Mouse (Mus musculus): ENCODE results near the gene Zfp692. TPM values are rescaled to one million over a fixed set of nuclear protein-coding genes. Genes with fewer than 3 reads are reported as not detected.
"Not testable (repeated sequence)": the region's sequence is repeated elsewhere in the genome, so short reads cannot be mapped to it uniquely, and the experiment has no call there.

Zfp692 gene
- polyA plus RNA-seq, 1 experiment = 2.0 TPM

DNA sequence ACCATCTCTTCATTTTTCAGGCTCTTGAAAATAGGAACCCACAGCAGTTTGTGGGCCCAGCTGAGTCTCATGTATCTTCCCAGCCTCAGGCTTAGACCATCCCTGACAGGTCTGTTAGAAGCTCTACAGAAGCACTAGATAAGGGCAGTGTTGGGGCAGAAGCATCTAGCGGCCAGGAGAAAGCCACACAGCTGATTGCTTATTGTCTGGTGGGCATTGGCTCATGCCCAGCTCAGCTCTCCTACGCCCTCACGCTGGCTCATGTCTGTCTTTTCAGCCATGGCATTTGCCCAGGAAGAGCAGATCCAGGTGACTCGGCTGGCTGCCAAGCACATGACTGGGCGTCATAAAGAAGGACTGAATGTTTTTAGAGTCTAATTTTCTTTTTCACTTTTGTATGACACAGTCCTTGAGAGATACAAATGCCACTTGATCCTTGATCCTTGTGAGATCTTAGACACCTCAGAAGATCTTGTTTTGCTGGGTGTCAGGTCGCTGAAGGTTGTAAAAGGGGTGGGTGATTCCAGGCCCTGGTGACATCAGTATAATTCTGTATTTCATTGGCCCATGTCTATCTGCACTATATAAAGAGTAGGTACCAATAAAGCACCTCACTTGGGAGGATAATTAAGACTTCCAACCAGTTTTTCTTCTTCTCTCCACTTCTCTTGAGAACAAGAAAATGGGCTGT, 51.1 kb downstream of the Zfp692 start:
- H3K4me3 ChIP-seq (ENCODE audit: insufficient read depth, low read depth, low read length) = no peak overlapping the region
- no peak overlapping the region for H3K27ac ChIP-seq (replicated peaks; ENCODE audit: low read depth, low read length)

DNA sequence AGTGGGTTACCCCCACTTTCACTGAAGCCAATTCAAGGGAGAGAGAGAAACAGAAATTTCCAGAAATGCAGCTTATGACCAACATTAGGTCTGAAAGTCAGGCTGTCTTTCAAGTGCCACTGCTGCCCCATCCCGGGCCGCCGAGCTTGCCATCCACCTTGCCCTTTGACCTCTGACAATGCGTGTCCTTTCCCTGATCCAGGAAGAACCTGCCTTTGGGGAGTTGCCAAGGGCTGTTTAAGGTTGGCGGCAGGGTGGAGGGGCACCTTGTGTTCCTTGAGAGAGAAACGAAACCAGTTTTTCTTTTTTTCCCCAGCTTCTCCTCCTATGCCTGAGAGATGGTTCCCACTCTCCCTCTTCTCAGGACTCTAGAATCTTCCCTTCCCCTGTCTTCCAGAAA, 55.7 kb downstream of the Zfp692 start:
- not testable (repeated sequence) for H3K4me3 ChIP-seq (ENCODE audit: insufficient read depth, low read depth, low read length); H3K4me1 ChIP-seq (ENCODE audit: control insufficient read depth, insufficient read depth, insufficient read length, low read length); H3K27ac ChIP-seq (replicated peaks; ENCODE audit: low read depth, low read length)

More for the DNA sequence above, 51.1 kb downstream of the Zfp692 start:
- H3K4me1 ChIP-seq (ENCODE audit: control insufficient read depth, insufficient read depth, insufficient read length, low read length) = no peaks in the 10 kb centered on the region

Other genes with a start within 250 kb of the Zfp692 start
- gene Gm12248, start 213.9 kb upstream of the Zfp692 start, polyA plus RNA-seq (2012; ENCODE audit: insufficient read depth, insufficient read length, missing spikeins) = not detected in 2 replicates
- 36.4 and 42.1 TPM in 2 replicates for gene Cnot8, start 202.9 kb upstream of the Zfp692 start, polyA plus RNA-seq (2012; ENCODE audit: insufficient read depth, insufficient read length, missing spikeins)
- 3.3 and 3.4 TPM in 2 replicates for gene Gemin5, start 138.5 kb upstream of the Zfp692 start, polyA plus RNA-seq (2012; ENCODE audit: insufficient read depth, insufficient read length, missing spikeins)
- gene Mrpl22, start 135.4 kb upstream of the Zfp692 start, polyA plus RNA-seq (2012; ENCODE audit: insufficient read depth, insufficient read length, missing spikeins) = 69.5 and 84.9 TPM in 2 replicates
- 10.2 and 13.9 TPM in 2 replicates for gene Igtp, start 107.5 kb upstream of the Zfp692 start, polyA plus RNA-seq (2012; ENCODE audit: insufficient read depth, insufficient read length, missing spikeins)
- gene Irgm2, start 107.5 kb upstream of the Zfp692 start, polyA plus RNA-seq (2012; ENCODE audit: insufficient read depth, insufficient read length, missing spikeins) = 7.5 and 7.9 TPM in 2 replicates
- not detected in 2 replicates for gene 4930438A08Rik, start 32.3 kb upstream of the Zfp692 start, polyA plus RNA-seq (2012; ENCODE audit: insufficient read depth, insufficient read length, missing spikeins)
- gene Zfp672, start 23.3 kb downstream of the Zfp692 start, polyA plus RNA-seq (2012; ENCODE audit: insufficient read depth, insufficient read length, missing spikeins) = 54.9 and 75.8 TPM in 2 replicates
- gene Sh3bp5l, start 23.7 kb downstream of the Zfp692 start, polyA plus RNA-seq (2012; ENCODE audit: insufficient read depth, insufficient read length, missing spikeins) = 19.5 and 20.6 TPM in 2 replicates
- gene Lypd8, start 72.0 kb downstream of the Zfp692 start, polyA plus RNA-seq (2012; ENCODE audit: insufficient read depth, insufficient read length, missing spikeins) = not detected in 2 replicates
- gene 1810065E05Rik, start 114.0 kb downstream of the Zfp692 start, polyA plus RNA-seq (2012; ENCODE audit: insufficient read depth, insufficient read length, missing spikeins) = not detected in 2 replicates
- gene Gm12253, start 125.5 kb downstream of the Zfp692 start, polyA plus RNA-seq (2012; ENCODE audit: insufficient read depth, insufficient read length, missing spikeins) = not detected in 2 replicates
- gene Lypd9, start 145.9 kb downstream of the Zfp692 start, polyA plus RNA-seq (2012; ENCODE audit: insufficient read depth, insufficient read length, missing spikeins) = not detected in 2 replicates
- not detected in 2 replicates for gene Olfr30, start 155.2 kb downstream of the Zfp692 start, polyA plus RNA-seq (2012; ENCODE audit: insufficient read depth, insufficient read length, missing spikeins)
- not detected in 2 replicates for gene Olfr332, start 185.5 kb downstream of the Zfp692 start, polyA plus RNA-seq (2012; ENCODE audit: insufficient read depth, insufficient read length, missing spikeins)
- not detected in 2 replicates for gene Olfr331, start 195.5 kb downstream of the Zfp692 start, polyA plus RNA-seq (2012; ENCODE audit: insufficient read depth, insufficient read length, missing spikeins)
- not detected in 2 replicates for gene Olfr330, start 227.8 kb downstream of the Zfp692 start, polyA plus RNA-seq (2012; ENCODE audit: insufficient read depth, insufficient read length, missing spikeins)
- gene Olfr329-ps, start 239.4 kb downstream of the Zfp692 start, polyA plus RNA-seq (2012; ENCODE audit: insufficient read depth, insufficient read length, missing spikeins) = not detected in 2 replicates
- not detected in 2 replicates for gene Olfr328, start 248.6 kb downstream of the Zfp692 start, polyA plus RNA-seq (2012; ENCODE audit: insufficient read depth, insufficient read length, missing spikeins)